Mouse (Mus musculus) lung, postnatal 0 days (tissue): ENCODE measurements around the gene Atp1b3. TPM values are rescaled to one million over a fixed set of nuclear protein-coding genes. Genes with fewer than 3 reads are reported as not detected.
"Not testable (repeated sequence)": the region's sequence is repeated elsewhere in the genome, so short reads cannot be mapped to it uniquely, and the experiment has no call there.

ENCODE experiments used
- ATAC-seq: fragments of 200-750 bp; cut with Nextera tagmentation; 2 replicates; pipeline ENCODE4 v1.8.0; 2017; ENCODE audit warnings: moderate library complexity
- DNase-seq: peaks from one replicate; pipeline ENCODE4 v3.0.0-alpha.2; 2016; ENCODE audit warnings: low spot score
- H3K27ac ChIP-seq: fragments of 300-500 bp; sonication (generic); 2 replicates; pipeline ENCODE4 v1.5.1; 2014; ENCODE audit warnings: antibody characterized with exemption, mild to moderate bottlenecking, low read length, mixed read lengths
- H3K27me3 ChIP-seq: fragments of 300-500 bp; sonication (generic); replicated peaks from 2 replicates; pipeline ENCODE4 v1.6.1; 2014; ENCODE audit warnings: low read length, mixed read lengths; ENCODE audit not compliant: insufficient read depth
- H3K36me3 ChIP-seq: fragments of 300-500 bp; sonication (generic); 2 replicates; pipeline ENCODE4 v1.6.1; 2014; ENCODE audit warnings: low read length, mixed read lengths; ENCODE audit not compliant: insufficient read depth
- H3K4me1 ChIP-seq: fragments of 300-500 bp; sonication (generic); 2 replicates; pipeline ENCODE4 v1.6.1; 2014; ENCODE audit warnings: antibody characterized with exemption, low read depth, low read length, mixed read lengths; ENCODE audit not compliant: insufficient read depth
- H3K4me2 ChIP-seq: fragments of 300-500 bp; sonication (generic); replicated peaks from 2 replicates; pipeline ENCODE4 v1.6.1; 2014; ENCODE audit warnings: low read depth, mild to moderate bottlenecking, low read length, moderate library complexity, mixed read lengths
- H3K4me3 ChIP-seq: fragments of 300-500 bp; sonication (generic); 2 replicates; pipeline ENCODE4 v1.5.1; 2014; ENCODE audit warnings: low read depth, low read length
- H3K9ac ChIP-seq: fragments of 300-500 bp; sonication (generic); replicated peaks from 2 replicates; pipeline ENCODE4 v1.6.1; 2014; ENCODE audit warnings: low read depth, mild to moderate bottlenecking
- H3K9me3 ChIP-seq: fragments of 300-500 bp; sonication (generic); 2 replicates; pipeline ENCODE4 v1.6.1; 2016; ENCODE audit warnings: low read length, mixed read lengths
- CTCF ChIP-seq: IDR thresholded peaks from 2 replicates; pipeline ENCODE4 v1.5.1; 2016; ENCODE audit warnings: antibody characterized with exemption, mild to moderate bottlenecking
- EP300 ChIP-seq: IDR thresholded peaks from 2 replicates; pipeline ENCODE4 v1.6.1; 2016; ENCODE audit warnings: antibody characterized with exemption, mild to moderate bottlenecking, control low read depth
- WGBS: fragments of 180-500 bp; shearing (Covaris S2); extraction: QIAGEN DNeasy Blood & Tissue Kit; methylation state at CpG from one replicate; pipeline ENCODE4 v1.1.7; 2014; 5-methylcytosine and 5-hydroxymethylcytosine counted together
- polyA plus RNA-seq: library from polyadenylated mRNA; unstranded; fragments of >200 nt; fragmentation: Nextera tagmentation; extraction: Ambion mirVana; gene quantifications from 2 replicates; pipeline ENCODE4 v1.2.1, GENCODE M21; 2015

Gene Atp1b3
- polyA plus RNA-seq, 1 experiment from 2014 or later: 206 TPM

- no peaks in the 10 kb centered on the region for H3K9me3 ChIP-seq
- no peaks in the 10 kb centered on the region for H3K4me1 ChIP-seq
- TF ChIP-seq EP300 (no peak), CTCF (no peak)
- no peak overlapping the region for H3K27ac ChIP-seq
- no peak overlapping the region for H3K4me2 ChIP-seq
- H3K27me3 ChIP-seq: no peaks in the 10 kb centered on the region
- H3K4me3 ChIP-seq: no peak overlapping the region
- no peak overlapping the region for H3K9ac ChIP-seq
- H3K36me3 ChIP-seq: no peaks in the 10 kb centered on the region
- ATAC-seq (no peak), DNase-seq (no peak)
- 86% methylated on average over 12 of the region's 12 CpGs for WGBS
Observed at GRCm38 (mm10) chr9:96353121-96353769, 11.0 kb downstream of the Atp1b3 start.

- not testable (repeated sequence) for DNase-seq, H3K4me3 ChIP-seq, H3K27ac ChIP-seq, ATAC-seq, H3K4me2 ChIP-seq, H3K9me3 ChIP-seq, H3K9ac ChIP-seq, H3K4me1 ChIP-seq, H3K36me3 ChIP-seq, H3K27me3 ChIP-seq
- WGBS: 89% methylated on average over 6 of the region's 6 CpGs
Observed at GRCm38 (mm10) chr9:96351771-96352170, 12.5 kb downstream of the Atp1b3 start.

- no peaks in the 10 kb centered on the region for H3K4me1 ChIP-seq
- H3K4me3 ChIP-seq: no peak overlapping the region
- WGBS: 41% methylated on average over 3 of the region's 3 CpGs
- no peaks in the 10 kb centered on the region for H3K27me3 ChIP-seq
- TF ChIP-seq EP300: no peak
- no peak for TF ChIP-seq CTCF
- ATAC-seq (peak; percentile 11; the same call in 1 of the 2 replicates), DNase-seq (no peak)
- H3K9ac ChIP-seq: no peak overlapping the region
- no peaks in the 10 kb centered on the region for H3K9me3 ChIP-seq
- no peak overlapping the region for H3K4me2 ChIP-seq
- H3K27ac ChIP-seq: peak overlapping the region; percentile 34; the same call in 1 of the 2 replicates
- no peaks in the 10 kb centered on the region for H3K36me3 ChIP-seq
Observed at GRCm38 (mm10) chr9:96350476-96350875, 13.8 kb downstream of the Atp1b3 start.

- Histone ChIP-seq H3K4me1 (no peaks in the 10 kb centered on the region), H3K27ac (0 out of 2 replicates have a peak overlapping the region, but pooled peaks have one; percentile 34), H3K36me3 (no peaks in the 10 kb centered on the region), H3K27me3 (no peaks in the 10 kb centered on the region), H3K9ac (no peak overlapping the region), H3K4me3 (no peak overlapping the region), H3K4me2 (no peak overlapping the region), H3K9me3 (no peaks in the 10 kb centered on the region)
- DNase-seq (peak; percentile 84), ATAC-seq (peak; percentile 75)
- WGBS: 38% methylated on average over 4 of the region's 4 CpGs
- no peak for TF ChIP-seq EP300
- peak; percentile 83 for TF ChIP-seq CTCF
Observed at GRCm38 (mm10) chr9:96350010-96350409, 14.2 kb downstream of the Atp1b3 start.

GRCm38 (mm10) chr9:96348885-96349284 lies 15.4 kb downstream of the Atp1b3 start:
- no peaks in the 10 kb centered on the region for H3K27me3 ChIP-seq
- no peaks in the 10 kb centered on the region for H3K36me3 ChIP-seq
- no peak for DNase-seq
- 84% methylated on average over 5 of the region's 5 CpGs for WGBS
- no peak overlapping the region for H3K4me2 ChIP-seq
- no peak overlapping the region for H3K9ac ChIP-seq
- no peaks in the 10 kb centered on the region for H3K9me3 ChIP-seq
- no peak overlapping the region for H3K27ac ChIP-seq
- H3K4me3 ChIP-seq: no peak overlapping the region
- TF ChIP-seq EP300: no peak
- no peak for TF ChIP-seq CTCF
- no peak for ATAC-seq
- no peaks in the 10 kb centered on the region for H3K4me1 ChIP-seq

GRCm38 (mm10) chr9:96345750-96346149 lies 18.5 kb downstream of the Atp1b3 start:
- H3K4me1 ChIP-seq: no peaks in the 10 kb centered on the region
- no peak overlapping the region for H3K9ac ChIP-seq
- H3K27me3 ChIP-seq: no peaks in the 10 kb centered on the region
- no peak overlapping the region for H3K4me2 ChIP-seq
- TF ChIP-seq CTCF (no peak), EP300 (no peak)
- no peak overlapping the region for H3K27ac ChIP-seq
- no peak for ATAC-seq
- no peak for DNase-seq
- H3K36me3 ChIP-seq: 0 out of 2 replicates have a peak, but pooled peaks cover 6% of the 10 kb centered on the region
- H3K9me3 ChIP-seq: no peaks in the 10 kb centered on the region
- 93% methylated on average over 3 of the region's 3 CpGs for WGBS
- H3K4me3 ChIP-seq: no peak overlapping the region
